Mouse (Mus musculus) urinary bladder, postnatal 25 days (tissue): ENCODE results near the gene Aar2.
A peak's percentile ranks its signal among the peaks of the same experiment; 100 is the strongest.
"Not testable (repeated sequence)": the region's sequence is repeated elsewhere in the genome, so short reads cannot be mapped to it uniquely, and the experiment has no call there.

ENCODE experiments used
- DNase-seq: peaks from one replicate; pipeline ENCODE4 v3.0.0; 2022; ENCODE audit warnings: low spot score

The Aar2 gene

GRCm38 (mm10) chr2:156547123-156547891 lies at the start of gene Aar2:
Gene Aar2 (plus strand): TSS chr2:156547584.
- peak; percentile 79 for DNase-seq

DNA sequence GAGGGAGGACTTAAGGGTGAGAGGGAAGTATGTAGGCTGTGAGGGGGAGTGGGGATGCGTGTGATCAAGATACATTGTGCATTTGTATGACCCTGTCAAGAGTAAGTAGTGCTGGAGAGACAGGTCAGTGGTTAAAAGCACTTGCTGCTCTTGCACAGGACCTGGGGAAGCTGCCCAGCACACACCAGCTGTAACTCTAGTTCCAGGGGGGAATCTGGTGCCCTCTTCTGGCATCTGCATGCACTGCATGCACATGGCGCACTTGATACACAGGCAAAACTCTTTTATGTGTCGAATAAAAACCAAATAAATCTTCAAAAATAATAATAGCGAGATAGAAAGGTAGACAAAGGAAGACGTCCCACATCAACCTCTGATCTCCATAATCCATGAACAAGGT lies 49.5 kb upstream of the Aar2 start:
- DNase-seq, result peak; percentile 61

DNA sequence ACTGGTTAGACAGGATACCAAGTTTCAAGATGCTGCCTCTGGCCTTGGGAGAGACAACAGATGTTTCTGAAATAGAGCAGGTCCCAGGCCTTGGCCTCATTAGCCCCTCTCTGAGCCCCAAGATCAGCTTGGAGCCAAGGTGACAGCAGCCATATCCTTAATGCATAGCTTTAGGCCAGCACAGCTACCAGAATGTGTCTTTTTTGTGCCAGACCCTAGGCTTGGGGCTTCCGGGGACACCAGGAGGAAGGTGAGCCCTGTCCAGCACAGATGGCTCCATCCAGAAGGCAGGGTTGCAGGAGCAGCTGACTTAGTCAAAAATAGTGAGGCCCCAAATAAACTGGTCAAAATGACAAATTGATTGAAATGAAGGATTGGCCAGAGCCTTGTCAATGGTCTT lies 46.4 kb upstream of the Aar2 start:
- no peak for DNase-seq

DNA sequence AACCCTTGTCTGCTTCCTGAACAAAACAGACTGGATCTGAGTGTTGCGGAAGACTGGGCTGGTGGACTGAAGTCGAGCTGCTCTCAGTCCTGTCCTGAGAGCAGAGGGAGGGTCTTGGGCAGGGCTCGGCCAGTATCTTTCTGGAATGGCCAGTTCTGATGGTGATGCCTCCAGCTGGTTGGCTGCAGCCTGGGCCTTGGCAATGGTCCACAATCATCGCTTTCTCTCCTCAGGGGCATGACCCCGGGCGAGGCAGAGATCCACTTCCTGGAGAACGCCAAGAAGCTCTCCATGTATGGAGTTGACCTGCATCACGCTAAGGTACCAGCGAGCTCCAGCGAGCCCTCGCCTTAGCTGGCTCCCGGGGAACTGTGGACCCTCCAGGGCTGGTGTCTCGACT lies 41.9 kb upstream of the Aar2 start:
- DNase-seq, result no peak

DNA sequence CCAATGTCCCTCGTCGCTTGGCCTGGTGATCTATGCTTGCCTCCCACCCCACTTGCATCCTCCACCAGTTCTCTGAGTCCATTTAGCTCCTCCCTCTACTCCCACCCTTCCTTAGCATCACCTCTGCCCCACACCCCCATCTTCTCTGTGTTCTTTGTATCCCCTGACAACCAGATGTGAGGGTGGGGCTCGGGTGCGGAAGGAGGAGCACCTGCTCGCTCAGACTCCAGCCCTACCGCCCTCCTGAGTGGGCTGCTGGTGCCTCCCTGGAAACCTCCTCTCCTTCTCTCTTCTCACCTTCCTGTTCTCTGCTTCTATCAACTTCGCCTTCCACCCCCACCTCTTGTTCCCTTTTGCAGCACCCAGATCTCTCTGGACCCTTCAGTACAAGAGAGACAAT lies 35.4 kb upstream of the Aar2 start:
- DNase-seq, result no peak

DNA sequence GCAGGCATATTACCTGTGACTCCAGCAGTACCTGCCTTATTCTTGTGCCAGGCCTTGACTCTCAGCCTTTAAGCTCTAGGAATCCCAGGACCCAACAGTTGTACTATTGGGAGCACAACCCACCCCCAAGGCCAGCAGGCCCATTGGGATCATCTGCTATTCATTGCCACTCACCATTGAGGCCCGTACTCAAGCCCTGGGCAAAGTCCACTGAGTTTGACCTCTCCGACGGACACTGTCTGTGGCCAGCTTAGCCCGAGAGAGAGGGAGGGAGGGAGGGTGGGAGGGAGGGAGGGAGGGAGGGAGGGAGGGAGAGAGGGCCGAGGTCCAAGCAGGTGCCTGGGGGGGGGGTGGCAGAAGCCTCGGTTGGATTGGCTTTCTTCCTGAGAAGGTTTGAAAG lies 34.8 kb upstream of the Aar2 start:
- no peak for DNase-seq

DNA sequence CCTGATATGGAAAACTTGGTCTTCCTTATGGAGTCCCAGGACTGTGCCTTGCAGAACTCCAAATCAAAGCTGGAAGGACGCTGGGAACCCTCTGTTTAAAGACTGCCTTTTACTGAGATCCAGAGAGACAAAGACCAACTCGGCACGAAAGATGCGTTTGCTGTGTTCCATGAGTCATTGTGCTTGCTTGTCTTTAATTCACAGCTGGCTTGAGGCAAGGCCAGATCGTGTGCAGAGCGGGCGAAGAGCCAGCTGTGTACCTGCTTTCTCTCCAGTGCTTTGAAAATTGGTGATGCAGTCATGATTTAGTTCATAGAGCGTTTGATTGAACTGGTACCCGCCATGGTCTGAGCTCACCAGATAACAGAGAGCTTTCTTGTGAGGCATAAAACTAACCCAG lies 32.3 kb upstream of the Aar2 start:
- no peak for DNase-seq

DNA sequence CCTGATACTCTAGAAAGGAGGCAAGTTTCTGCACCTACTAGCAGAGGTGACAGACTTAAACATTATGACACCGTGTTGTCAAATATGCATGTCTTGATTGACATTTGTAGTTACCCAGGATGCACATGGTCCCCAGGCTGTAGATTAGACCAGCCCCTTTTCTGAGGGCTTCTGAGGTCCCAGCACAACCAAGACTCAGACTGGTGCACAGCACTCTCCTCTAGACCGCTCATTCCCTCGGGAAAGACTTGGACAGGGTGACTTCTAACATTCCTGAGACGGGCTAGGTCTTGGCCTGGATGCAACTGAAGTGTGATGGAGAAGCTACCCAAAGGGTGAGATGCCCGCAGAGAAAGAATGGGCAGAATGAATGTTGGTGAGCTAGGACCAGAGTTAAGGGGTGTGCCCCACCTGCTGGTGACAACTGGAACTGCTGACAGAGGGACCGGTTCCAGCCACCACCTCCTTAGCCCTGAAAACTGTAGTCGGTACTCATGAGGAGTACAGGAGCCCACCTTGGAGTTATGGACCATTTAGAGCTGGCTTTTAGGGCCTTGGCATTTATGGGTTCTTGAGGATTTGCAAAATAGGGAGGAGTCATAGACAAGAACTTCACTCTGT lies 31.7 kb upstream of the Aar2 start:
- DNase-seq, result peak; percentile 70

GRCm38 (mm10) chr2:156516678-156517077 lies 30.7 kb upstream of the Aar2 start:
- not testable (repeated sequence) for DNase-seq

GRCm38 (mm10) chr2:156518306-156518705 lies 29.1 kb upstream of the Aar2 start:
- DNase-seq, result no peak

DNA sequence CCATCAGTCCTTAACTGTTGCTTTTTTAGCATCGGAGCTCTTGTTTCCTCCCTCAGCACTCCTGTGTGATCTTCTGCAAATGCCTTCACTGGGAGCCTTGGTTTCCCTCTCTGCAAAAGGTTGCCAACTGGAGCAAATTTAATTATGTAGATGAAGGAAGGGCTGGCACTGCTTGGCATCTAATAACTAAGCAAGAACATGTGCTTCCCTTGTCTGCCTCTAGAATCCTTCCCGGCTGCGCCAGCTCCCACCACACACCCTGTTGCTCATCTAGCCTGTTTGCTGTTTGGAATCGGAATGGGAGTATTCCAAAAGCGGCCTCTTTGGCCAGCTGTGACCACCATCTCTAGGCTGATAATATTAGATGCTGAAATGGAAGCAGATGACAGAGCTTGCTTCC lies 27.8 kb upstream of the Aar2 start:
- no peak for DNase-seq

DNA sequence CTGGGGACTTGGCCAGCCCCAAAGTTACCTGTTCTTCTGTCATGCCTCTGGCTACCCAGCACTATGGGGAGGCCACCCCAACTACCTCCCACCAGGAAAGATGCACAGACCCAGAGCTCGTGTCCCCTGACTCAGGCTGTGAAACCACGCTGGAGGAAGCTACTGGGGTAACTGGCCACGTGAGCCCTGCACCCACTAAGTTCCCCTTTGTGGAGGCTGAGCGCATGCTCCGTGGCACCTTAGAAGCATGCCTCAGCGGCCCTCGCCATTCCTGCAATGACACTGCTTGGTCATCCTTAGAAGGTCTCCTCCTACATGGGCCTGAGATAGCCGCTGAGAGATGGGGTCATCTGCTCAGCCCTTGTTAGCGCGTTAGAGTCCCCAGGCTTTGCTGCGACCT lies 24.4 kb upstream of the Aar2 start:
- no peak for DNase-seq

- DNase-seq, result no peak
Observed at GRCm38 (mm10) chr2:156524078-156524477, 23.3 kb upstream of the Aar2 start.

- no peak for DNase-seq
Observed at GRCm38 (mm10) chr2:156529726-156530125, 17.7 kb upstream of the Aar2 start.

GRCm38 (mm10) chr2:156533160-156533559 lies 14.2 kb upstream of the Aar2 start:
- DNase-seq, result no peak

- no peak for DNase-seq
Observed at GRCm38 (mm10) chr2:156538817-156539555, 8.4 kb upstream of the Aar2 start.

DNA sequence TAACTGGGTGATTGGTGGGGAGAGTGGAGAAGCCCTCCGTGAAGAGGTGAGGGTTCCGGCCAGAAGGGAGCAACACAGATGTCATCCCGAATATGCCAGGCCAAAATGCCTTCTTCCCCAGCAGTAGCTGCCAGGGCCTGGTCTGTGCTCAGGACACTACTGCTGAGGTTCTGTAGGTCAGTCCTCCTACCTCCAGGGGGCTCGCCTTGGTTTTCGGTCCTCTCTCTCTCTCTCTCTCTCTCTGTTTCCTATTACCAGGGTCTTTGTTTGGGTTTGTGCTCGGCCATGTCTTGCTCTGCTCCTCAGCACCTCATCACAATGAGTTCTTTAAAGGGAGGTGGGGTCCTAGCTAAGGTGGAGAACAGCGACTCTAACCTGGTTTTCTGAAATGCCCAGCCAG lies 6.4 kb upstream of the Aar2 start:
- no peak for DNase-seq

GRCm38 (mm10) chr2:156542410-156542809 lies 5.0 kb upstream of the Aar2 start:
- DNase-seq, result no peak

DNA sequence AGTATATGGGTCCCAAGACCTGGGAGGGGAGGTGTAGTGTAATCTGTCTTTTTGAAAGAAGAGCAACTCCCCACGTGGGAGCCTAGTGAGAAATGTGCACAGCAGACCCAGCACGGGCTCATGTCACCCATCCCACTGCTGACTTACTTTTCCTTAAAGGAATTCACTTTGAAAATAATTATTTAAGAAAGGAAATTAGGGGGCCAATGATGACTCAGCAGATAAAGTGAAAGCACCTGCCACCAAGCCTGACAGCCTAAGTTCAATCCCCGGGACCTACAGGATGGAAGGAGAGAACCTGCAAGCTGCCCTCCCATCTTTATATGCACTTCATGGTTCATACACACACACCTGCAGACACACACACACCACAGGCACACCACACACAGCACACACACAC lies 3.6 kb upstream of the Aar2 start:
- DNase-seq, result no peak

DNA sequence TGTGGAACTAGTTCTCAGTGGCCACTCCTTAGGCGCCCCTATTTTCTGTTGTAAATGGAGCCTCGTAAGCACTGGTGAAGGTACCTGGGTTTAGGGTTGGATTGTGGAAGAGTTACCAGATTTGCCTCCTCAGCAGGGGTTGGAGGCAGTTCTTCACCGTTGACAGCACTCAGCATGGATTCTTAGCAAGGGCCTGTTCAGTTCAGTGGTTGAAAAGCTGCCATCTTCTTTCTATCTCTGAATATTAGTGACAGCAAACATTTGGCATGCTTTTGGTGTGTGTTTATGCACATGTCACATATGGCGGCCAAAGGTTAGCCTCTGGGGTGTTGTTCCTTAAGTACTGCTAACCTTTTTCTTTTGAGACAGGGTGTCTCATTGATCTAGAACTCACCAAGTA lies 5.0 kb downstream of the Aar2 start:
- no peak for DNase-seq

DNA sequence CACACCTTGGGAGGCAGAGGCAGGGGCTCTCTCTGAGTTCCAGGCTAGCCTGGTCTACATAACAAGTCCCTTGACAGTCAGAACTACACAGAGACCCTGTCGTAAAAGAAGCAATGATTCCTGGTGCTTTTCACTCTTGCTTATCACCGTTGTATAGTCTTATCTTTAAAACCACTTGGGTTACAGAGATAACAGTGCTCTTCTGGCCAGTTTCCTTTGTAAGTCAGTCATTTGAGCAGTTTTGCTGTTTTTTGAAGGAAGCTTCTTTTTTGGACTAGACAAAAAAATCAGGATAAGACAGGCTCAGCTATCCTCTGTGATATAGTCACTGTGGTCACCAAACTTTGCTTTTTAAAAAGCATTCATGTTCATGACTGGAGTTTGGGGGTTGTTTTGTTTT lies 14.4 kb downstream of the Aar2 start:
- DNase-seq, result no peak

DNA sequence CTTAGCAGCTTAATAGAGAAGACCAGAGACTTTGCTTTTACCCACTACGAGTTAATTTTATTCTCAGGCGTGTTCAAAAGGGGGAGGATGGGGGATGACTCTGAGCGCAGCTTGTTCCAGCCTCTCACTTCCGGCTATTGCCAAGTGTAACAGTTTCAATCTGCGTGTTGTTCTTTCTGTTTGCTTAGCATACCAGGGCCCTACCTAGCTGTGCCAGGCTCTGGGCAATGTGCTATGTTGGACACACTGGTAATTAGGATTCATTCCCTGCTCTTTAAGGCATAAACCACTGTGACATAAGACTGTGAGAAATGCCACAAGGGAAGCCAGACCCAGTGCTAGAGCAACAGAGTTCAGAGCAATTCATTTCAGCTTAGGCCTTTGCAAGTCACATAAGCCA lies 16.2 kb downstream of the Aar2 start:
- no peak for DNase-seq

DNA sequence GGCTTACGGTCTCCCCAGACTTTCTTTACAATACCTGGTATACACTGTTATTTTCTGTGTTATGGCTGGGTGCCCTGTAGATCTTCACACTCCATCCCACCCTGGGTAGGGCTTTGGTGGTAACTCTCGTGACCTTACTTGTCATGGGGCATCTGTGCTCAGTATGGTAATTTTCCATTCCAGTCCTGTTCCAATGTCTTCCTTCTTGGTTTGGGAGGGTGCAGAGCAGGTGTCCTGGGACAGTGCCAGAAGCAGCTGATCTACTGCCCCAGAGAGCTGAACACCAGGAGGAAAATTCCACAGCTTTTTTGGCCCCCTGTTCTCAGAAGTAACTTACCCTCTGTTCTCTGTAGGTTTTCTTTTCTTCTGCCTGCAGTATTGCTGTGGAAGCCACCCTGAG lies 19.1 kb downstream of the Aar2 start:
- DNase-seq, result no peak
